Mouse (Mus musculus): ENCODE data around the gene Pabpc4.
"Not testable (repeated sequence)": the region's sequence is repeated elsewhere in the genome, so short reads cannot be mapped to it uniquely, and the experiment has no call there.

- TF ChIP-seq CTCF (conservative IDR thresholded peaks at IDR 0.05; ENCODE audit: insufficient read depth, insufficient read length, low read depth, low read length); POLR2A (IDR thresholded peaks at IDR 0.05; ENCODE audit: low read depth, low read length): not testable (repeated sequence)
These were observed 73.1 kb downstream of the Pabpc4 start for GRCm38 (mm10) chr4:123335244-123335643.

Data from kidney, adult 2 months (tissue).